Mouse (Mus musculus) layer of hippocampus, postnatal 36 days (tissue): ENCODE results near the gene Dnajc13. TPM values are rescaled to one million over a fixed set of nuclear protein-coding genes. Genes with fewer than 3 reads are reported as not detected.

Experiments
- DNase-seq, 2 experiments: peaks; one replicate each; pipeline ENCODE4 v3.0.0; 2022
- total RNA-seq, 2 experiments: library from RNA; stranded (reverse); gene quantifications; 2 replicates each; pipeline ENCODE4 v1.2.3; 2021

Gene Dnajc13
- total RNA-seq, result 10 to 100 TPM; 61.7 to 70.3 TPM

DNA sequence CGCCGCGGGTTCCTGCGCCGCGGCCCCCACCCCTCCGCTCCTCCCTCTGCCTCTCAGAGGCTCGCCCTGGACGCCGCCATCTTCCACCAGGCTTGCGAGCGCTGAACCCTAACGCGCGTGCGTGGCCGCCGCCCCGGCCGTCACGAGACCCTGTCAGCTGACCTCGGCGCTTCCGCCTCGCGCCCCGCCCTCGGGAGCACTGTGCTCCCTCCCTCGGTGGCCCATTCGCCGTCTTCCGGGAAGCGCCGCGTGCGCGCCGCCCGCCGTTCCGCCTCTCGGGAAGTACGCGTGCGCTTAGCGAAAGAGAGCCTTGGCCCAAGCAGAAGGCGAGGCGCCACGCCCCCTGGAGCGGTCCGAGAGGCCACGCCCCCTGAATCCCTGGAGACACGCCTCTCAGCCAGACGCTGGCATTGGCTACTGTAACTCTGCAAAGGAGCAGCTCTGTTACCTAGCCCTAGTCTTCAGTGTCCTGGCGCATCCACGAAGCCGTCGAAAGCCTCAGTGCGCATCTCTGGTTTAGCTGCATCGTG, at the start of gene Dnajc13:
Gene Dnajc13, minus strand, starts transcription at position 108 of the 530 bp plus-strand sequence.
- DNase-seq, result peak; percentile 98

- DNase-seq, result peak; percentile 63 to 71
Measured at GRCm38 (mm10) chr9:104306734-104307133, 44.0 kb upstream of the Dnajc13 start.

- no peak for DNase-seq
Measured at GRCm38 (mm10) chr9:104305333-104306111, 42.8 kb upstream of the Dnajc13 start.

DNA sequence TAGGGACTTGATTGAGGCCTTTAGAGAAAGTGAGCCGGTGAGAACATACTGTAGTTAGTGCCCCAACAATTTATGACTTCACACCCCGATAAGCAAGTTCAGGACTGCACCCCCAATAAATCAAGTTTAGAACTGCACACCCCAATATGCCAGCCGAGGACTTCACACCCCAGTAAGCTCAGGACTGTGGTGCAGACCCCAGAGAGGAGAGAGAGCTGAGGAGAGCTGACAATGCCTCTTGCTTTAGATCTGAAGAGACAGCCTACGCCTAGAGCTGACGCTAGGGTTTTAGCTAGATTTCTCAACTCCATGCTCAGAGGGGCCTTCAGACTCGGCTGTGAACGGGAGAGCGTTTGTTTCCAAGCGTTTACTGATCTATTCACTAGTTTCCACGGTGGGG, 42.1 kb upstream of the Dnajc13 start:
- DNase-seq, result no peak

DNA sequence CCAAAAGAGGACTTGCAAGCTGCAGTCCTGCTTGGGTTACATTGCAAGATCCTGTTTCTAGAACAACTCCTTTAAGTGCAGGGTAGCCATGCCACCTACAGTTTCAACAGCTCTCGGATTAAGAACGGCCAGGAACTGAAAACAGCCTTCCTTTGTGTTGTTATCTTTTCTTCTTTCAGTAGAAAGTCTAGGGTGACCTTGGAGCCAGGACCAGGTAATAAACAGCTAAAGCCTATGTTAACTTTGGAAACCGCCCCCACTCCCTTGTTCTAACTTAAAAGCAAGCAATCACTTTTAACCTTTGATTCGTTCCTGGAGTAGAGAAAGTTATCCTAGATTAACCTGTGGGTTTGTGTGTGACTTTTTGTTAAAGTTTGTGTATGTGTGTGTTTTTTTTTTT, 41.6 kb upstream of the Dnajc13 start:
- DNase-seq, result no peak

GRCm38 (mm10) chr9:104300569-104300968, 37.8 kb upstream of the Dnajc13 start:
- DNase-seq, result no peak

DNA sequence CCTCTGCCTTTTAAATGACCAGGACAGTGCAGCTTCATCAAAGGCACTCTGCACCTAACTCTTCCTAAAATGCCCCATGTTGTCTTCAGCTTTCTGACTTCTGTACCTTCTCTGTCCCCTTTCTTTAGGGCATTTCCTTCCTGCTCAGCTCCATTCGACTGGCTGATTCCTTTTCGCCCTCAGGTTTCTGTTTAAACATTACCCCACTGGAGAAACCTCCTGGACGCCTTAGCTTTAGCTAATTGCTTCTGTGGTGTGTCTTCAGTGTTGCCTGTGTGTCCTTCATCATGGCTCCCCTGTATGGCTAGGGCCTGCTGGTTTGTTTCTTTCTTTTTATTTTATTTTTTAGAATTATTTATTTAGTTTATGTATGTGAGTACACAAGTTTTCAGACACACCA, 34.3 kb upstream of the Dnajc13 start:
- DNase-seq, result no peak

DNA sequence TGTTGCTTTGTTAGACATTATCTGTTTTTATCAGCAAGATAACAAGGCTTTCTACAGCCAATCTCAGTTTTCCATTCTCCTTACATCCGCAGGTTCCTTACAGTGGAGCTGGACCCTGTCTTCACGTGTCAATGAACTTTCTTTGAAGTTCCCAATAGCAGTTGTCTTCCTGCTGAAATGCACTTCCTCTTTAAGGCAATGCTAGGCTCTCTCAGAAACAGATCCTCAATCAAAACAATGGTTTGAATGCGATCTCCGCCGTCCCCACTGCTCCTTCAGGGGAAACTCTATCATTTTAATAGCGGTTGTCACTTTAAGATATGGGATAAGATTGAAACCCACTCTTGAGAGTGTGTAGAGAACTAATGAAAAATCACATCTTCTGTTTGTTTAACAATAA, 22.2 kb upstream of the Dnajc13 start:
- no peak for DNase-seq

DNA sequence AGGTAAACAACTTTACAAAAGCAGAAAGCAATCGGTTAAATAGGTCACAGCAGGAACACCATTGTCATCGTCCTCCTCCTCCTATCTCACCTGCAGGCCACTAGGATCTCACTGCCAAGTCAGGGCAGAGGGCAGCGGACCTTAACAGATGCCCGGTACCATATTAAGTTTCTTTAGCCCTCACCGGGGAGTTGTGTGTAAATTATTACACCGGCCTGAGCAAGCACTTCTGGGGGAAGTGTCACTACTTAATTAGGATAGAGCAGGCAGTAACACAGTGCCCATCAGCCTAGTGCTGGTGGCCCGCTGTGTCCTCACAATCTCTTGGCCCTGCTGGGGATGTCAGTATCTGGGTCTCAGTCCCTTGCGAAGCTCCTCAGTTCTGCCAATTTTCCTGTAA, 19.8 kb upstream of the Dnajc13 start:
- no peak for DNase-seq

DNA sequence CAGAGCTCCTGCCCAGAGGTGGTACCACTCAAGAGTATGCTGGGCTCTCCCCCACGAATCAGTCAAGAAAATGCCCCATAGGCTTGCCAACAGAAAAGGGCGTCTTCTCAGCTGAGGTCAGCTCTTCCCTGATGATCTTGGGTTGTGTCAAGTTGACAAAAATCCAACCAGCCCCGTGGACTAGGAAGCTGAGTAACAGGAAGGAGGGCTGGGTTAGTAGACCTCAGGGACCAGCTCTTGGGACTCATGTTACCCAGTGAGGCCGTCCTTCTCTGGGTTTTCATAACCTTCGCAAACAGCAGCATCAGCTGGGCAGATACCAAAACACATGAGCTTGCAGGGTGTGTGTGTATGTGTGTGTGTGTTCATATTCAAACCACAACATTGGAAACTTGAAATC, 19.0 kb upstream of the Dnajc13 start:
- DNase-seq, result no peak

DNA sequence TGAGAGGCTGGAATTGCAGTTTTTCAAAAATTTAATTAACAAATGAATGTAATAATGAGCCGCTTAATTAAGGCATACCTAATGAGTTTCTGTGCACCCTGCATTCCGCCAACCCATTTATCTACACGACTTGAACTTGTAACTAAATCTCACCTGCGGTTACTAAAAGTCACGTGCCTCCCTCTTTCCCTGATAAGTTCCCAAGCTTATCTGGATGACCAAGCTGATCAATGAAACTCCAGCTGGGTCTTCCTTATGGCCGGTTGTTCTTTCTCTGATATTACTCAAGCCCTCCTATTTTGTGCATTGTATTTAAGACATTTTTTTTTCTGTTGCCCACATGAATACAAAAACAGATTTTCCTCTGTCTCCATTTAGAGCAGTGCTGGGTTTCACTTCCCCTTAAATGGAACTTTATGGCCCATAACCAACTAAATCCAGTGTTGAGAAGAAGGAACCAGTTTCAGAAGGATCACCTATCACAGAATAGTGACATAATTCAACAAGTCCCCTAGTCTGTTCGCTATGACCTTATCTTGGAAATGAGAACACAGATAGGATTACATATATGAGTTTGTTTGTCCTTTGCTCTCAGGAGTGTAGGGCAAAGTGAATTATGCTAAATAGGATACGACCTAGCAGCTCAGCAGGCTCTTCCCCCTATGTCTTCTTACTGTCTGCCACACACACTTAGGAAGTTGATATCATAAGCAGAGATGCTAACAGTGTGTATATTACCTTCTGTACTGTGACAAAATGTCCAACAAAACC, 18.2 kb upstream of the Dnajc13 start:
- DNase-seq, result no peak

DNA sequence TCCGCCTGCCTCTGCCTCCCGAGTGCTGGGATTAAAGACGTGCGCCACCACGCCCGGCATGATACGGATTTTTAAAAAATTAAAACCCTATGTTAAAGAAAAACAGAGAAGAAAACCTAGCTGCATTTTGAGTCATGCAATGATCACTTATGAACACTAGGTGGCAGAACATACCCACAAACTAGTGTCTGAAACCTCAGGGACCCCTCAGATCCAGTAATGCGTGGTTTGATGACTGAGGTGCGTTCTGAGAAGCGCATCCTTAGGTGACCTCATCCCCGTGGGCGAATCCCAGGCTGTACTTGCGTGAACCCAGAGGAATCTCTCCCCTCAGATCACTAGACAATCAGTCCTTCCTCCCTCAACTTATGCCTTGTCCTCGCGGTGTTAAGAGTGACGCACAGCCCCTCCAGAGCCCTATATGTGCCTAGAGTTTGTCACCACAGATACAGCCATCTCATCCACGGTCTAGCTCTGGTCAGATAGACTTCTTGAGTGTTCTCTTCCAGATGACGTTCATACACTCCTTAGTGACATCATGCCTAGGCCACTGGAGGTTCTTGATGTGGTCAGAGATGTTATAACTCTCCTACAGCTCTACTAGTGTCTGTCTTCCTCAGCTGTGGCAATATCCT, 14.9 kb upstream of the Dnajc13 start:
- peak; percentile 13 to 26 for DNase-seq

- no peak for DNase-seq
Measured at GRCm38 (mm10) chr9:104275084-104275785, 12.5 kb upstream of the Dnajc13 start.

GRCm38 (mm10) chr9:104272057-104272456, 9.3 kb upstream of the Dnajc13 start:
- DNase-seq, result no peak

- DNase-seq, result no peak
Measured at GRCm38 (mm10) chr9:104271642-104272041, 8.9 kb upstream of the Dnajc13 start.

- DNase-seq, result no peak
Measured at GRCm38 (mm10) chr9:104269944-104270343, 7.2 kb upstream of the Dnajc13 start.

DNA sequence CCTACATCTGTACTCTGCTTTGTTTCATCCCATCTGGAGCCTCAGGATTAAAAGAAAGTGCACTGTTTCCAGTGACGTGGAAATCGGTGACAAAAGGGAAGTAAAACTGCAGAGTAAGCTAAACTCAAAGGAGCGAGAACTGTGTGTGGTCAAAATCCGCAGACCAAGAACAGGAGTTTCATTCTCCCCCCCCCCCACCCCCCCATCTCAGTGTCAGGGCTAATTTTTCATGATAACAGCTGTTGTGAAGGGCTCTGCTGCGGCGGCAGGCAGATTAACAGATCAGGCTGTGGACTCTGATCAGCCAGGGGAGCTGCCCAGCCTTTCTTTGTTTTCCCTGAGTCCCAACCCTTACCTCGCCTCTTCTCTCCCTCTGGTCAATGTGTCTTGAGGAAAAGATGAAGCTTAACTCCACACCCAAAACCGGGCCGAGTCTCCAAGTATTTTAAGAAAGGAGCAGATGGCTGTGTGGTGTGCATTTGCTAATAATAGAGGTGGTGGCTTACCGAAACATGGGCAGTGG, 6.7 kb upstream of the Dnajc13 start:
- DNase-seq, result no peak

GRCm38 (mm10) chr9:104264567-104264966, 1.8 kb upstream of the Dnajc13 start:
- DNase-seq, result no peak

- DNase-seq, result no peak
Measured at GRCm38 (mm10) chr9:104262016-104262762, 541 bp downstream of the Dnajc13 start.

DNA sequence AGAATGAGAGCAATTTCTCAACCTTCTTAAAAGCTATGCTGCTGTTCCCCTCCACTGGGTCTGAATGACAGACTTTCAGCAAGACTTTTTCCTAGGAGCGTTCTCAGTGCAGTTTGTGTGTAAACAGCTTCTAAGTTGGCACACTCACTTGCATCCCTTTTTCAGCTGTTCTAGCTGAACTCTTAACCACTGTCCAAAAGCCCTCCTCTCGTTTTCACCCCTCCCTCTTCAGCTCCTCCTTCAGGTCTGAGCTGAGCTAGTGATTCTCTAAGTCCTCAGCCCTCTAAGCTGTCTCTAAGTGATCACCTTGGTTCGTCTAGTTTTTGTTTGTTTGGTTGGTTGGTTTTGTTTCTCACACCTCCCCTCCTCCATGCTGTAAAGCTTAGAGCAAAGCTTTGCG, 2.4 kb downstream of the Dnajc13 start:
- no peak for DNase-seq

DNA sequence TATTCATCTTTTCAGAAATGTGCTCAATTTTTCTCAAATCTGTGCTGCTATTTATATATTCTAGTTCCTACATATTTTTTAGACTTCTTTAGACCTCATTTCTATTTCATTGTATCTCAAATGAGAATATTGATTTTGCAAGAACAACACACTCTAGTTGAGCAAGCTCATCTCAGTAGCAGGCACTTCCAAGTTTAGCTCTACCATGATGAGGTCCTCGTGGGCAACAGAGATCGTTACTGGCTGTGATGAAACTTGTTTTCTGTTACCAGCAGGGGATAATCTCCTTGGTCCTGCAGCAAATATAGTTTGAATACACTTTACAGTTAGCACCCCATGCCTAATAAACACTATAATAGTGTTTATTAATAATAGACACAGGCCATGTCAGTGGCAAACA, 6.6 kb downstream of the Dnajc13 start:
- no peak for DNase-seq
